Mouse (Mus musculus) CH12.LX (cell line): ENCODE data around the gene Grik5. TPM values are rescaled to one million over a fixed set of nuclear protein-coding genes. Genes with fewer than 3 reads are reported as not detected.

Experiments used
- DNase-seq: peaks from one replicate; pipeline ENCODE4 v3.0.0-alpha.2; 2013; ENCODE audit errors: extremely low read depth
- H3K27ac ChIP-seq: 2 replicates; pipeline ENCODE4 v1.5.1; 2012; ENCODE audit warnings: low read depth, mild to moderate bottlenecking, control low read depth, moderate library complexity; ENCODE audit not compliant: insufficient read depth
- H3K27me3 ChIP-seq: replicated peaks from 2 replicates; pipeline ENCODE3; 2012; ENCODE audit warnings: inconsistent platforms
- H3K36me3 ChIP-seq, 2 experiments: replicated peaks in 1 of 2; 2 replicates each; pipeline versions ENCODE3 to v1.6.1; 2012; ENCODE audit warnings: inconsistent platforms in 1 of 2, low read length in 1 of 2, mild to moderate bottlenecking in 1 of 2, mixed read lengths in 1 of 2, moderate library complexity in 1 of 2; ENCODE audit not compliant: control insufficient read depth in 1 of 2, insufficient read depth in 1 of 2
- H3K4me1 ChIP-seq, 2 experiments: 2 replicates each; pipeline ENCODE4 v1.6.1; 2012; ENCODE audit warnings: inconsistent platforms in 1 of 2, moderate library complexity in 1 of 2; ENCODE audit not compliant: insufficient read depth in 2 of 2, control insufficient read depth in 1 of 2
- H3K4me2 ChIP-seq: 2 replicates; pipeline ENCODE4 v1.6.1; 2012; ENCODE audit warnings: low read depth, mild to moderate bottlenecking, control low read depth; ENCODE audit not compliant: poor library complexity, insufficient read depth, severe bottlenecking
- H3K4me3 ChIP-seq, 3 experiments: fragments of 150-350 bp in 1 of 3; sonication (generic) in 1 of 3; replicated peaks in 1 of 3; 2 replicates each; pipeline versions ENCODE3 to v1.5.1; 2011 to 2012; ENCODE audit warnings: low read depth in 2 of 3, low read length in 2 of 3, mild to moderate bottlenecking in 2 of 3, moderate library complexity in 2 of 3, control low read depth in 1 of 3, improper control_type of control experiment in 1 of 3, inconsistent platforms in 1 of 3, mixed read lengths in 1 of 3; ENCODE audit not compliant: poor library complexity in 1 of 3
- H3K79me2 ChIP-seq: replicated peaks from 2 replicates; pipeline ENCODE4 v1.6.1; 2012; ENCODE audit warnings: mild to moderate bottlenecking, moderate library complexity; ENCODE audit not compliant: control insufficient read depth, poor library complexity, insufficient read depth, severe bottlenecking; ENCODE audit errors: extremely low read depth
- H3K9ac ChIP-seq: 2 replicates; pipeline ENCODE4 v1.6.1; 2012; ENCODE audit warnings: low read depth, mild to moderate bottlenecking, control low read depth, moderate library complexity; ENCODE audit not compliant: insufficient read depth
- H3K9me3 ChIP-seq: replicated peaks from 2 replicates; pipeline ENCODE3; 2012; ENCODE audit warnings: low read length, inconsistent platforms, mixed read lengths
- BHLHE40 ChIP-seq: IDR thresholded peaks from 2 replicates; pipeline ENCODE4 v1.6.1; 2011; ENCODE audit warnings: mild to moderate bottlenecking, low read depth, low read length, improper control_type of control experiment
- CHD1 ChIP-seq: IDR thresholded peaks from 2 replicates; pipeline ENCODE4 v1.6.1; 2012; ENCODE audit warnings: low read depth, low read length, improper control_type of control experiment, inconsistent platforms
- CHD2 ChIP-seq: IDR thresholded peaks from 2 replicates; pipeline ENCODE4 v1.6.1; 2011; ENCODE audit warnings: low read length, improper control_type of control experiment
- CTCF ChIP-seq, 2 experiments: IDR thresholded peaks in 1 of 2; conservative IDR thresholded peaks in 1 of 2; 2 replicates each; pipeline ENCODE4 v1.5.1; 2011 to 2012; ENCODE audit warnings: low read depth in 2 of 2, low read length in 2 of 2, improper control_type of control experiment in 1 of 2, inconsistent platforms in 1 of 2, mild to moderate bottlenecking in 1 of 2, moderate library complexity in 1 of 2
- E2F4 ChIP-seq: IDR thresholded peaks from 2 replicates; pipeline ENCODE4 v1.6.1; 2011; ENCODE audit warnings: low read depth, low read length, improper control_type of control experiment; ENCODE audit not compliant: insufficient replicate concordance
- EP300 ChIP-seq: IDR thresholded peaks from 2 replicates; pipeline ENCODE4 v1.6.1; 2011; ENCODE audit warnings: low read length, improper control_type of control experiment
- ETS1 ChIP-seq: conservative IDR thresholded peaks from 2 replicates; pipeline ENCODE4 v1.6.1; 2012; ENCODE audit warnings: low read depth, mild to moderate bottlenecking, inconsistent platforms, low read length, improper control_type of control experiment, moderate library complexity
- GABPA ChIP-seq: IDR thresholded peaks from 2 replicates; pipeline ENCODE4 v1.6.1; 2012; ENCODE audit warnings: low read depth, low read length, improper control_type of control experiment, inconsistent platforms; ENCODE audit not compliant: insufficient replicate concordance
- HCFC1 ChIP-seq: IDR thresholded peaks from 2 replicates; pipeline ENCODE4 v1.6.1; 2012; ENCODE audit warnings: low read depth, mild to moderate bottlenecking, inconsistent platforms, low read length, improper control_type of control experiment
- IRF4 ChIP-seq: IDR thresholded peaks from 2 replicates; pipeline ENCODE4 v1.6.1; 2014; ENCODE audit warnings: low read depth, mild to moderate bottlenecking, inconsistent platforms, low read length, improper control_type of control experiment
- JUN ChIP-seq: IDR thresholded peaks from 2 replicates; pipeline ENCODE4 v1.6.1; 2011; ENCODE audit warnings: low read depth, mild to moderate bottlenecking, low read length, improper control_type of control experiment, moderate library complexity; ENCODE audit not compliant: insufficient read depth
- JUND ChIP-seq: conservative IDR thresholded peaks from 2 replicates; pipeline ENCODE4 v1.6.1; 2011; ENCODE audit warnings: low read depth, low read length, improper control_type of control experiment
- KAT2A ChIP-seq: IDR thresholded peaks from 2 replicates; pipeline ENCODE4 v1.6.1; 2012; ENCODE audit warnings: low read length, improper control_type of control experiment, inconsistent platforms; ENCODE audit not compliant: insufficient replicate concordance
- MAX ChIP-seq: IDR thresholded peaks from 2 replicates; pipeline ENCODE4 v1.6.1; 2011; ENCODE audit warnings: low read length, improper control_type of control experiment
- MEF2A ChIP-seq: IDR thresholded peaks from 2 replicates; pipeline ENCODE4 v1.6.1; 2014; ENCODE audit warnings: low read depth, mild to moderate bottlenecking, inconsistent platforms, low read length, improper control_type of control experiment, borderline replicate concordance
- MXI1 ChIP-seq: IDR thresholded peaks from 2 replicates; pipeline ENCODE4 v1.6.1; 2011; ENCODE audit warnings: mild to moderate bottlenecking, low read depth, low read length, improper control_type of control experiment
- NELFE ChIP-seq: IDR thresholded peaks from 2 replicates; pipeline ENCODE4 v1.6.1; 2011; ENCODE audit warnings: low read depth, low read length, improper control_type of control experiment
- PAX5 ChIP-seq: IDR thresholded peaks from 2 replicates; pipeline ENCODE4 v1.6.1; 2012; ENCODE audit warnings: low read length, inconsistent platforms, mixed read lengths
- POLR2A ChIP-seq: IDR thresholded peaks from 2 replicates; pipeline ENCODE4 v1.6.1; 2011; ENCODE audit warnings: low read depth, mild to moderate bottlenecking, improper control_type of control experiment, low read length
- RAD21 ChIP-seq: IDR thresholded peaks from 2 replicates; pipeline ENCODE4 v1.6.1; 2011; ENCODE audit warnings: low read depth, mild to moderate bottlenecking, low read length, improper control_type of control experiment, moderate library complexity
- RCOR1 ChIP-seq: conservative IDR thresholded peaks from 2 replicates; pipeline ENCODE4 v1.6.1; 2012; ENCODE audit warnings: low read depth, mild to moderate bottlenecking, inconsistent platforms, low read length, improper control_type of control experiment
- SIN3A ChIP-seq: IDR thresholded peaks from 2 replicates; pipeline ENCODE4 v1.6.1; 2012; ENCODE audit warnings: low read length, improper control_type of control experiment, inconsistent platforms
- SMC3 ChIP-seq: IDR thresholded peaks from 2 replicates; pipeline ENCODE4 v1.6.1; 2011; ENCODE audit warnings: low read depth, low read length, improper control_type of control experiment
- TCF12 ChIP-seq: IDR thresholded peaks from 2 replicates; pipeline ENCODE4 v1.6.1; 2014; ENCODE audit warnings: low read depth, mild to moderate bottlenecking, inconsistent platforms, low read length, improper control_type of control experiment
- UBTF ChIP-seq: IDR thresholded peaks from 2 replicates; pipeline ENCODE4 v1.6.1; 2012; ENCODE audit warnings: low read depth, mild to moderate bottlenecking, inconsistent platforms, low read length, improper control_type of control experiment, moderate library complexity
- USF1 ChIP-seq: IDR thresholded peaks from 2 replicates; pipeline ENCODE4 v1.6.1; 2014; ENCODE audit warnings: low read depth, mild to moderate bottlenecking, inconsistent platforms, low read length, improper control_type of control experiment
- USF2 ChIP-seq: conservative IDR thresholded peaks from 2 replicates; pipeline ENCODE4 v1.6.1; 2011; ENCODE audit warnings: low read depth, low read length, improper control_type of control experiment
- ZC3H11A ChIP-seq: IDR thresholded peaks from 2 replicates; pipeline ENCODE4 v1.6.1; 2012; ENCODE audit warnings: low read depth, mild to moderate bottlenecking, inconsistent platforms, low read length, improper control_type of control experiment
- ZMIZ1 ChIP-seq: IDR thresholded peaks from 2 replicates; pipeline ENCODE4 v1.6.1; 2012; ENCODE audit warnings: low read depth, mild to moderate bottlenecking, inconsistent platforms, low read length, improper control_type of control experiment
- ZNF384 ChIP-seq: IDR thresholded peaks from 2 replicates; pipeline ENCODE4 v1.6.1; 2012; ENCODE audit warnings: low read depth, low read length, improper control_type of control experiment, inconsistent platforms
- dilution Hi-C: fragments of 300-500 bp; cut with MboI; formaldehyde crosslinking; loops from 2 replicates; pipeline ENCODE4 v1.14.3; 2020; ENCODE audit warnings: low sequenced_read_pairs; ENCODE audit not compliant: extremely low pct_unique_long_range_greater_than_20kb, extremely low pct_ligation_motif_present
- in situ Hi-C: fragments of 300-500 bp; cut with MboI; formaldehyde crosslinking; loops from 3 replicates; pipeline ENCODE4 v1.14.3; 2019; ENCODE audit warnings: low sequenced_read_pairs, low pct_ligation_motif_present, low pct_unique_long_range_greater_than_20kb, mixed read lengths
- polyA plus RNA-seq: library from polyadenylated mRNA; unstranded; fragments of >175 nt; gene quantifications from 2 replicates; pipeline ENCODE4 v1.2.1, GENCODE M21; 2012; ENCODE audit warnings: low read depth; ENCODE audit not compliant: insufficient read length
- total RNA-seq, 2 experiments: library from RNA; depleted of rRNA; stranded (reverse); fragments of 300-350 nt in 1 of 2; fragments of >200 nt in 1 of 2; gene quantifications; 2 replicates each; pipeline ENCODE4 v1.2.3; 2012 to 2014

Grik5 gene
- total and polyA plus RNA-seq, 3 experiments = 1.0 to 2.1 (median 1.5) TPM

DNA sequence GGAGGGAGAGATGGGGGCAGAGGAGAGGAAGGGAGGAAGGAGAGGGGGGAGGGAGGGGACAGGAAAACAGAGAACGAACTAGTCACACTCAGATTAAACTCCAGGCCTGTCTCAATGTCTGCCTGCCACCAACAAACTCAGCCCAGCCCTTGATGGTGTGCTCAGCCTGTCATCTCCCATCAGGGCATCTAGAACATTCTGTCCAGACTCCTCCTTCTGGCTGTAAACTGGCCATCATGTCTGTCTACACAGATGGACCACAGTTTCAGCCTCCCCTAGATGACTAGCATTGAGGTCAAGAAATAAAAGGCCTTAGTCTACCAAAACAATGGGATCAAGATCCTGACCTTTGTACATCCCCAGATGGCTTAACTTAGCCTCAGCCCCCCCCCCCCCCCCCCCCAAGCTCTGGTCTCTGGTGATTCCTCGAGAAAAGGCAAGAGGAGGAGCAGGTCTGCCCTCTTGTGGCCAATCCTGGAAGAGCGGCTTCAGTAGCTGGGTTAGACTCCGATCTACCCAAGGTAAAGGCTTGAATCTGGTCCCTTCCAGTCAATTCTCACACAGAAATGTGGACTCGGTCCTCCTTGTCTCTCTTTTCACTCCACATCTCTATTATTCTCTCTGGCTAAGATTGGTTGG lies 107.1 kb downstream of the Grik5 start:
- dilution Hi-C loops = no loop called here
- in situ Hi-C loops = loop anchor here (5.0 kb wide), 1 partner anchor 118 kb away; no protein-coding TSS in a partner anchor
- DNase-seq = peak; percentile 82

DNA sequence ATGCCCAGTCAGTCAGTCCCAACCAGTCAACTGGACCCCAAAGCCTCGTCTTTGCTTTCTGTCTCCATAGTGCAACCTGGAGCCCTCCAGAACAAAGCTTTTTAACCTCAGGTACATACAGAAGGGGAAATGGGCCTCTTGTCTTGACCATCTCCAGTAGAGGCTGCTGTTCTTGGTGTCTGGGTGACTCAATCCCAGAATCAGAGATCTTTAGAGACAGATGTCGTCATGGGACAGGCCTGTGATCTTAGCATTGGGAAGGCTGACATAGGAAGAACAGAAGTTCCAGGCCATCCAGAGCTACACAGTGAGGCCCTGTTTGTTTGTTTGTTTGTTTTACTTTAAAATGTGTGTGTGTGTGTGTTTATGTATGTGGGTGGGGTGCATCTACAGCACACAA lies 107.9 kb downstream of the Grik5 start:
- H3K27ac ChIP-seq = no peak overlapping the region
- peaks cover 8% of the 10 kb centered on the region for H3K27me3 ChIP-seq
- dilution Hi-C loops = no loop called here
- no peak overlapping the region for H3K4me3 ChIP-seq
- peak; percentile 63 for TF ChIP-seq JUND
- no peak for TF ChIP-seq SIN3A
- no peak for TF ChIP-seq CHD1
- TF ChIP-seq SMC3 = no peak
- TF ChIP-seq MXI1 = 0 out of 2 replicates have a peak, but pooled peaks have one; percentile 21
- TF ChIP-seq RCOR1 = 0 out of 2 replicates have a peak, but pooled peaks have one; percentile 27
- no peak for TF ChIP-seq ZMIZ1
- 0 out of 2 replicates have a peak, but pooled peaks have one; percentile 48 for TF ChIP-seq CHD2
- TF ChIP-seq POLR2A = no peak
- TF ChIP-seq ETS1 = 0 out of 2 replicates have a peak, but pooled peaks have one; percentile 27
- no peak for TF ChIP-seq USF1
- no peak for TF ChIP-seq GABPA
- no peak for TF ChIP-seq UBTF
- no peak for TF ChIP-seq MAX
- peak; percentile 40 for TF ChIP-seq JUN
- TF ChIP-seq KAT2A = 0 out of 2 replicates have a peak, but pooled peaks have one; percentile 35
- TF ChIP-seq NELFE = no peak
- TF ChIP-seq EP300 = peak; percentile 71
- TF ChIP-seq RAD21 = no peak
- TF ChIP-seq BHLHE40 = peak; percentile 18; the same call in 1 of the 2 replicates
- TF ChIP-seq E2F4 = no peak
- peak; percentile 84 for TF ChIP-seq IRF4
- peak; percentile 57 for TF ChIP-seq TCF12
- no peak for TF ChIP-seq USF2
- TF ChIP-seq HCFC1 = no peak
- peak; percentile 21; the same call in 1 of the 2 replicates for TF ChIP-seq MEF2A
- TF ChIP-seq, all 38 proteins: peak for 12
- peak; percentile 39 for DNase-seq
- no peaks in the 10 kb centered on the region for H3K9me3 ChIP-seq
- no peak overlapping the region for H3K9ac ChIP-seq
- no peaks in the 10 kb centered on the region for H3K79me2 ChIP-seq
- H3K4me2 ChIP-seq = no peak overlapping the region
- peaks cover 5 to 15% of the 10 kb centered on the region in 2 experiments for H3K4me1 ChIP-seq
- peaks cover 0 to 5% of the 10 kb centered on the region in 2 experiments for H3K36me3 ChIP-seq
- in situ Hi-C loops = loop anchor here (5.0 kb wide), 1 partner anchor 117 kb away; no protein-coding TSS in a partner anchor

More for the DNA sequence above, 107.1 kb downstream of the Grik5 start:
- H3K9me3 ChIP-seq = no peaks in the 10 kb centered on the region
- TF ChIP-seq CTCF (conservative IDR thresholded peaks at IDR 0.05 in 1 of 2, IDR thresholded peaks at IDR 0.05 in 1 of 2; ENCODE audit: low read depth in 2 of 2, low read length in 2 of 2) (peak; percentile 62 to 80), GABPA (no peak), BHLHE40 (no peak), USF1 (no peak), ZC3H11A (no peak), SMC3 (peak; percentile 72), ZNF384 (no peak), RAD21 (peak; percentile 66), PAX5 (no peak), KAT2A (no peak)
- H3K79me2 ChIP-seq = no peaks in the 10 kb centered on the region
- peaks cover 5 to 15% of the 10 kb centered on the region in 2 experiments for H3K4me1 ChIP-seq
- no peak overlapping the region for H3K27ac ChIP-seq
- H3K27me3 ChIP-seq = peaks cover 5% of the 10 kb centered on the region
- H3K4me3 ChIP-seq = no peak overlapping the region
- H3K36me3 ChIP-seq = peaks cover 0 to 11% of the 10 kb centered on the region in 2 experiments
- H3K9ac ChIP-seq = no peak overlapping the region
- H3K4me2 ChIP-seq = no peak overlapping the region
